7 mouse cellular contexts compared by ENCODE assay signal in the genomic region with DNA sequence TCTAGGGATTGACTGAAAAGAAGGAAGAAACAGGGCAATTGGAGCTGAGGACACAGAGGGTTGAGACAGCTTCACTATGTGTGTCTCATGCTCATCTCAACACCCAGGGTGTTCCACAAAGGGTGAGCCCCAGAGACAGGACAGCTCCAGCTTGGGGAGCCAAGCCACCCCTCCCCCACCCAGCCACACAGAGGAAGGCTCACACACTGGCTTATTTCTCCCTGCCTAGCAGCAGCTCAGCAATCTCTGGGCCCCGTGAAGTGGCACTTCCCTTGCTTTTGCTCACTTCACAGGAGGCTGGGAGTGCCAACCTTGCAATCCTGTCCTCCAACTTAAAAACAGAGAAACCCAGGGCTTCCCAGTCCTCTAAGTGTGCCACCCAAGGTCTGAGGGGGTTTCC. TPM values are rescaled to one million over a fixed set of nuclear protein-coding genes. Genes with fewer than 3 reads are reported as not detected.
DNase-seq lines count a peak whose midpoint lies in the region; ATAC-seq lines count a peak whose summit lies in the region.

No protein-coding gene starts in this region.

- peaks cover 83% of the 10 kb centered on the region for H3K4me1 ChIP-seq in megakaryocyte, embryonic 14.5 days
- H3K4me1 ChIP-seq in brown adipose tissue, adult 24 weeks (ENCODE audit: control insufficient read depth, insufficient read depth, insufficient read length, low read length), result peaks cover 38% of the 10 kb centered on the region
- peaks cover 35 to 70% of the 10 kb centered on the region in 2 experiments for H3K4me1 ChIP-seq in heart, embryonic 14.5 days (ENCODE audit: control insufficient read depth in 2 of 2, insufficient read depth in 2 of 2, low read length in 2 of 2)
- peaks cover 36% of the 10 kb centered on the region for H3K4me1 ChIP-seq in stomach, embryonic 14.5 days (ENCODE audit: control insufficient read depth, insufficient read depth, low read length)

- H3K27me3 ChIP-seq in megakaryocyte, embryonic 14.5 days (replicated peaks), result no peaks in the 10 kb centered on the region
- no peaks in the 10 kb centered on the region for H3K27me3 ChIP-seq in heart, embryonic 14.5 days (ENCODE audit: control insufficient read depth, insufficient read depth, low read length)
- no peaks in the 10 kb centered on the region for H3K27me3 ChIP-seq in stomach, embryonic 14.5 days (ENCODE audit: control insufficient read depth, insufficient read depth, low read length)

- H3K4me2 ChIP-seq in heart, embryonic 14.5 days (ENCODE audit: low read length), result peak overlapping the region; percentile 83; the same call in 1 of the 2 replicates
- H3K4me2 ChIP-seq in stomach, embryonic 14.5 days (replicated peaks; ENCODE audit: low read depth, low read length), result 0 out of 2 replicates have a peak overlapping the region, but pooled peaks have one; percentile 10

- peak overlapping the region; percentile 48 for H3K9ac ChIP-seq in heart, embryonic 14.5 days (ENCODE audit: low read length)
- 0 out of 2 replicates have a peak overlapping the region, but pooled peaks have one; percentile 10 for H3K9ac ChIP-seq in stomach, embryonic 14.5 days (replicated peaks; ENCODE audit: low read depth, low read length)

- DNase-seq in liver, result peak; percentile 55
- no peak for DNase-seq in urinary bladder, postnatal 36 days (ENCODE audit: low spot score in 2 of 2)

- H3K9me3 ChIP-seq in megakaryocyte, embryonic 14.5 days, result no peaks in the 10 kb centered on the region
- no peaks in the 10 kb centered on the region for H3K9me3 ChIP-seq in heart, embryonic 14.5 days (ENCODE audit: control insufficient read depth, low read length)
- H3K9me3 ChIP-seq in stomach, embryonic 14.5 days (ENCODE audit: control insufficient read depth, low read depth, low read length), result no peaks in the 10 kb centered on the region

- peak overlapping the region; percentile 48 for H3K27ac ChIP-seq in brown adipose tissue, adult 24 weeks (replicated peaks; ENCODE audit: low read depth, low read length)
- peak overlapping the region; percentile 3 to 57; a peak in 2 of 4 replicates for H3K27ac ChIP-seq in heart, embryonic 14.5 days (replicated peaks in 1 of 2; ENCODE audit: control insufficient read depth in 1 of 2, insufficient read depth in 1 of 2, low read depth in 2 of 2, low read length in 2 of 2)
- H3K27ac ChIP-seq in stomach, embryonic 14.5 days (ENCODE audit: low read length), result 0 out of 2 replicates have a peak overlapping the region, but pooled peaks have one; percentile 10

- H3K4me3 ChIP-seq in megakaryocyte, embryonic 14.5 days (replicated peaks), result peak overlapping the region; percentile 96
- peak overlapping the region; percentile 3; the same call in 1 of the 2 replicates for H3K4me3 ChIP-seq in brown adipose tissue, adult 24 weeks (ENCODE audit: insufficient read depth, low read depth, low read length)
- no peak overlapping the region for H3K4me3 ChIP-seq in heart, embryonic 14.5 days (ENCODE audit: control insufficient read depth in 1 of 2, insufficient read depth in 1 of 2, low read depth in 1 of 2, low read length in 2 of 2)
- H3K4me3 ChIP-seq in stomach, embryonic 14.5 days (ENCODE audit: low read depth, low read length), result no peak overlapping the region

- peaks cover 63% of the 10 kb centered on the region for H3K36me3 ChIP-seq in megakaryocyte, embryonic 14.5 days (replicated peaks; ENCODE audit: low read length)
- peaks cover 22% of the 10 kb centered on the region for H3K36me3 ChIP-seq in heart, embryonic 14.5 days (ENCODE audit: control insufficient read depth, insufficient read depth, low read length)
- H3K36me3 ChIP-seq in stomach, embryonic 14.5 days (ENCODE audit: control insufficient read depth, insufficient read depth, low read length), result no peaks in the 10 kb centered on the region; the same call in 1 of the 2 replicates

- 9% methylated on average over 1 of the region's 1 CpGs for WGBS in heart, embryonic 14.5 days
- WGBS in stomach, embryonic 14.5 days, result 17% methylated on average over 1 of the region's 1 CpGs

- ATAC-seq in megakaryocyte, adult 5-6 weeks (ENCODE audit: poor library complexity, severe bottlenecking), result no peak
- ATAC-seq in heart, embryonic 14.5 days (ENCODE audit: insufficient number of reproducible peaks, insufficient read depth, low FRiP score, low read depth), result no peak
- no peak for ATAC-seq in stomach, embryonic 14.5 days (ENCODE audit: insufficient number of reproducible peaks, insufficient read depth, low FRiP score, low read depth)

RNA-seq across cellular contexts. Expression of a gene that starts 10.1 kb away (rescaled TPM):
- 210 and 238 TPM in 2 replicates for polyA plus RNA-seq in megakaryocyte, embryonic 14.5 days (2012; ENCODE audit: insufficient read depth, low replicate concordance)
- 359 and 397 TPM in 2 replicates for total RNA-seq in megakaryocyte, adult 5-6 weeks (2015)
- total RNA-seq in megakaryocyte, adult 5-6 weeks (2017), result 89.0 and 112 TPM in 2 replicates
- polyA plus RNA-seq in brown adipose tissue, adult 24 weeks (2012; ENCODE audit: insufficient read depth, insufficient read length, missing spikeins), result 25.4 and 29.6 TPM in 2 replicates
- polyA plus RNA-seq in heart, embryonic 14.5 days (2014; fragmentation: Nextera tagmentation; extraction: Ambion mirVana), result 43.8 and 46.2 TPM in 2 replicates
- 61.6 and 65.1 TPM in 2 replicates for polyA plus RNA-seq in stomach, embryonic 14.5 days (2014; fragmentation: Nextera tagmentation; extraction: Ambion mirVana)

RNA-seq across cellular contexts. Expression of a gene that starts 21.8 kb away (rescaled TPM):
- 106 and 312 TPM in 2 replicates for polyA plus RNA-seq in megakaryocyte, embryonic 14.5 days (2012; ENCODE audit: insufficient read depth, low replicate concordance)
- 28.0 and 28.8 TPM in 2 replicates for total RNA-seq in megakaryocyte, adult 5-6 weeks (2015)
- total RNA-seq in megakaryocyte, adult 5-6 weeks (2017), result 35.5 and 59.3 TPM in 2 replicates
- 46.5 and 52.6 TPM in 2 replicates for polyA plus RNA-seq in brown adipose tissue, adult 24 weeks (2012; ENCODE audit: insufficient read depth, insufficient read length, missing spikeins)
- 13.1 and 15.0 TPM in 2 replicates for polyA plus RNA-seq in heart, embryonic 14.5 days (2014; fragmentation: Nextera tagmentation; extraction: Ambion mirVana)
- 24.9 and 25.6 TPM in 2 replicates for polyA plus RNA-seq in stomach, embryonic 14.5 days (2014; fragmentation: Nextera tagmentation; extraction: Ambion mirVana)

RNA-seq across cellular contexts. Expression of a gene that starts 35.8 kb away (rescaled TPM):
- 8.0 and 17.3 TPM in 2 replicates for polyA plus RNA-seq in megakaryocyte, embryonic 14.5 days (2012; ENCODE audit: insufficient read depth, low replicate concordance)
- total RNA-seq in megakaryocyte, adult 5-6 weeks (2015), result 32.7 and 38.7 TPM in 2 replicates
- total RNA-seq in megakaryocyte, adult 5-6 weeks (2017), result 19.7 and 20.0 TPM in 2 replicates
- polyA plus RNA-seq in brown adipose tissue, adult 24 weeks (2012; ENCODE audit: insufficient read depth, insufficient read length, missing spikeins), result 39.2 and 54.0 TPM in 2 replicates
- polyA plus RNA-seq in heart, embryonic 14.5 days (2014; fragmentation: Nextera tagmentation; extraction: Ambion mirVana), result 63.5 and 70.1 TPM in 2 replicates
- 99.0 and 103 TPM in 2 replicates for polyA plus RNA-seq in stomach, embryonic 14.5 days (2014; fragmentation: Nextera tagmentation; extraction: Ambion mirVana)

RNA-seq across cellular contexts. Expression of a gene that starts 35.8 kb away (rescaled TPM):
- 0.81 and 1.1 TPM in 2 replicates for polyA plus RNA-seq in megakaryocyte, embryonic 14.5 days (2012; ENCODE audit: insufficient read depth, low replicate concordance)
- total RNA-seq in megakaryocyte, adult 5-6 weeks (2015), result 55.6 and 60.6 TPM in 2 replicates
- 39.4 and 43.7 TPM in 2 replicates for total RNA-seq in megakaryocyte, adult 5-6 weeks (2017)
- polyA plus RNA-seq in brown adipose tissue, adult 24 weeks (2012; ENCODE audit: insufficient read depth, insufficient read length, missing spikeins), result 10.3 and 12.3 TPM in 2 replicates
- 27.3 and 27.6 TPM in 2 replicates for polyA plus RNA-seq in heart, embryonic 14.5 days (2014; fragmentation: Nextera tagmentation; extraction: Ambion mirVana)
- polyA plus RNA-seq in stomach, embryonic 14.5 days (2014; fragmentation: Nextera tagmentation; extraction: Ambion mirVana), result 51.6 and 53.5 TPM in 2 replicates

Comparison
In these comparisons a context has a peak if more than half of its experiments do, and no peak if none do; other contexts are left out.
1. H3K4me3 ChIP-seq: peak in megakaryocyte, embryonic 14.5 days (single experiment) and brown adipose tissue, adult 24 weeks (single experiment); none in heart, embryonic 14.5 days (0 of 2) and stomach, embryonic 14.5 days (single experiment).
2. Peak in every context shown above with its lines, with median percentiles within 50 percentile points of each other: H3K27ac ChIP-seq.